Mouse (Mus musculus) fibroblast of lung, adult 2 months (primary cell): Measurements from ENCODE around the gene Stac.
A peak's percentile ranks its signal among the peaks of the same experiment; 100 is the strongest.

Experiments used
- DNase-seq: peaks from one replicate; pipeline ENCODE4 v3.0.0-alpha.2; 2011; ENCODE audit warnings: low read depth

The Stac gene

GRCm38 (mm10) chr9:111587527-111587926 is 102.6 kb downstream of the Stac start:
- no peak for DNase-seq

- DNase-seq: no peak
Observed at GRCm38 (mm10) chr9:111578784-111579183, 111.4 kb downstream of the Stac start.

GRCm38 (mm10) chr9:111577453-111577852 is 112.7 kb downstream of the Stac start:
- DNase-seq: no peak

- DNase-seq: no peak
Observed at GRCm38 (mm10) chr9:111575889-111576288, 114.3 kb downstream of the Stac start.

- no peak for DNase-seq
Observed at GRCm38 (mm10) chr9:111573836-111574235, 116.3 kb downstream of the Stac start.

- no peak for DNase-seq
Observed at GRCm38 (mm10) chr9:111571619-111572018, 118.5 kb downstream of the Stac start.

GRCm38 (mm10) chr9:111564176-111564575 is 126.0 kb downstream of the Stac start:
- no peak for DNase-seq

- DNase-seq: no peak
Observed at GRCm38 (mm10) chr9:111563226-111563625, 126.9 kb downstream of the Stac start.

GRCm38 (mm10) chr9:111562217-111562988 is 127.7 kb downstream of the Stac start:
- DNase-seq: no peak

GRCm38 (mm10) chr9:111556699-111557098 is 133.4 kb downstream of the Stac start:
- no peak for DNase-seq

GRCm38 (mm10) chr9:111552865-111553264 is 137.3 kb downstream of the Stac start:
- DNase-seq: no peak

- no peak for DNase-seq
Observed at GRCm38 (mm10) chr9:111551461-111552190, 138.5 kb downstream of the Stac start.

GRCm38 (mm10) chr9:111550963-111551321 is 139.2 kb downstream of the Stac start:
- no peak for DNase-seq

GRCm38 (mm10) chr9:111550281-111550962 is 139.7 kb downstream of the Stac start:
- no peak for DNase-seq

- peak; percentile 7 for DNase-seq
Observed at GRCm38 (mm10) chr9:111542663-111543062, 147.5 kb downstream of the Stac start.

- no peak for DNase-seq
Observed at GRCm38 (mm10) chr9:111535445-111536064, 154.6 kb downstream of the Stac start.

GRCm38 (mm10) chr9:111534744-111535423 is 155.3 kb downstream of the Stac start:
- no peak for DNase-seq

- no peak for DNase-seq
Observed at GRCm38 (mm10) chr9:111523871-111524270, 166.3 kb downstream of the Stac start.

GRCm38 (mm10) chr9:111523111-111523510 is 167.0 kb downstream of the Stac start:
- no peak for DNase-seq

- no peak for DNase-seq
Observed at GRCm38 (mm10) chr9:111522226-111522625, 167.9 kb downstream of the Stac start.

GRCm38 (mm10) chr9:111515536-111515935 is 174.6 kb downstream of the Stac start:
- no peak for DNase-seq
